Mouse (Mus musculus): ENCODE measurements at regions not wholly inside any gene's neighbourhood (a gene's known extent, or its start where the extent isn't known, plus 50 kb on each side); places are given as distances from the start of the nearest gene placed in this dataset.

DNA sequence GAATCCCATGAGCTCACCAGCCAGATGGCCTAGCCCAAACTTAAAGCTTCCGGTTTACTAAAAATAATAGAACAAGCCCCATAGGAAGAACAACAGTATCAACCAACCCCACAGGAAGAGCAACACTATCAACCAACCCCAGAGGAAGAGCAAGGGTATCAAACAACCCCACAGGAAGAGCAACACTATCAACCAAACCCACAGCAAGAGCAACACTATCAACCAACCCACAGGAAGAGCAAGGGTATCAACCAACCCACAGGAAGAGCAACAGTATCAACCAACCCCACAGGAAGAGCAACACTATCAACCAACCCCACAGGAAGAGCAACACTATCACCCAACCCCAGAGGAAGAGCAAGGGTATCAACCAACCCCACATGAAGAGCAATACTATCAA is 59.0 kb upstream of the 1700016C15Rik start:
- Histone ChIP-seq H3K4me3 (ENCODE audit: control insufficient read depth, low read depth, low read length) (no peak overlapping the region), H3K36me3 (ENCODE audit: control insufficient read depth, insufficient read depth, low read length) (no peaks in the 10 kb centered on the region), H3K27ac (ENCODE audit: control insufficient read depth, insufficient read depth, low read depth, low read length) (no peak overlapping the region), H3K4me1 (ENCODE audit: control insufficient read depth, insufficient read depth, low read length) (no peaks in the 10 kb centered on the region), H3K27me3 (ENCODE audit: control insufficient read depth, insufficient read depth, low read length) (no peaks in the 10 kb centered on the region)
- TF ChIP-seq POLR2A (IDR thresholded peaks at IDR 0.05; ENCODE audit: control insufficient read depth, low read depth, low read length) (no peak), CTCF (IDR thresholded peaks at IDR 0.05; ENCODE audit: control insufficient read depth, insufficient read depth, insufficient replicate concordance, low read depth, low read length) (no peak)

DNA sequence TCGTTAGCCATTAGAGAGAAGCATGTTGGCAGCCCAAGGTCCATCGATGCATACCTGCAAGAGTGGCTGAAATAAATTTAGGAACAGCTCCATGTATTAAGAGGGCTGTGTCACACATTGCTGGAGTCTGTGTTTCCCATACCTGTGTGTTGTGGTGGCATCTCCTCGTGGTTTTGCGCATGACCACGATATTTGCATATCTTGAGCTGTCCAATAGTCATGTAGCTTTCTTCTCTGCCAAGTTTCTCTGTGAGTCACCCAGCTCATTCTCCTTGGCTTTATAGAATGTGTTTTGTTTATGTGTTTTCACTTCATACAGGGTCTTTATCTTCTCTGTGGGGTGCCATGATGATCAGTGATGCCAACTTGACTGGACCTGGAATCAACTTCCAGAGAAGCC is 53.0 kb upstream of the 1700016C15Rik start:
- H3K4me1 ChIP-seq (ENCODE audit: control insufficient read depth, insufficient read depth, low read length), result no peaks in the 10 kb centered on the region
- no peaks in the 10 kb centered on the region for H3K36me3 ChIP-seq (ENCODE audit: control insufficient read depth, insufficient read depth, low read length)
- H3K27me3 ChIP-seq (ENCODE audit: control insufficient read depth, insufficient read depth, low read length), result no peaks in the 10 kb centered on the region
- H3K27ac ChIP-seq (ENCODE audit: control insufficient read depth, insufficient read depth, low read depth, low read length), result no peak overlapping the region
- H3K4me3 ChIP-seq (ENCODE audit: control insufficient read depth, low read depth, low read length), result no peak overlapping the region
- TF ChIP-seq CTCF (IDR thresholded peaks at IDR 0.05; ENCODE audit: control insufficient read depth, insufficient read depth, insufficient replicate concordance, low read depth, low read length) (no peak), POLR2A (IDR thresholded peaks at IDR 0.05; ENCODE audit: control insufficient read depth, low read depth, low read length) (no peak)

DNA sequence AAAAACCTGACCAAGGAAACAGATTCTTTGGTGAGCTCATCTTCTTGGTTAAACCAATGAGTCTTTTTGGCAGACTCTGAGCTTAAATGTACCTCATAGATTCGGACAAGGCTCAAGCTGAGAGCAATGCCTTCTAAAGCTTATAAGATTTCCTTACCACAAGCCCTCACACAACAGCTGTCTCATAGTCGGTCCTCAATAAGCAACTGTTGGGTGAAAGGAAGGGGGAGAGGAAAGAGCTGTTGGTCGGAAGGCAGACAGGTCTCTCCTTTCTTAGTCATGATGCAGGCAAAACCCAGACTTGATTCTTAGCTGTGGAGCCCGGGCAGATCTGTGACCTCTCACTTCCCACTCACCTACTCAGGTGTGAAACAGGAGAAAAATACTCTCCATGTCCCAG is 50.8 kb upstream of the 1700016C15Rik start:
- TF ChIP-seq CTCF (IDR thresholded peaks at IDR 0.05; ENCODE audit: control insufficient read depth, insufficient read depth, insufficient replicate concordance, low read depth, low read length) (no peak), POLR2A (IDR thresholded peaks at IDR 0.05; ENCODE audit: control insufficient read depth, low read depth, low read length) (no peak)
- no peak overlapping the region for H3K27ac ChIP-seq (ENCODE audit: control insufficient read depth, insufficient read depth, low read depth, low read length)
- no peaks in the 10 kb centered on the region for H3K36me3 ChIP-seq (ENCODE audit: control insufficient read depth, insufficient read depth, low read length)
- no peak overlapping the region for H3K4me3 ChIP-seq (ENCODE audit: control insufficient read depth, low read depth, low read length)
- H3K4me1 ChIP-seq (ENCODE audit: control insufficient read depth, insufficient read depth, low read length), result no peaks in the 10 kb centered on the region
- H3K27me3 ChIP-seq (ENCODE audit: control insufficient read depth, insufficient read depth, low read length), result no peaks in the 10 kb centered on the region

All from testis, adult 2 months (tissue).